Mouse (Mus musculus) hindbrain, embryonic 13.5 days (tissue): Measurements from ENCODE around the gene Icam4. TPM values are rescaled to one million over a fixed set of nuclear protein-coding genes. Genes with fewer than 3 reads are reported as not detected.

Experiments used
- ATAC-seq: fragments of 200-750 bp; cut with Nextera tagmentation; 2 replicates; pipeline ENCODE4 v1.8.0; 2017; ENCODE audit warnings: moderate TSS enrichment; ENCODE audit not compliant: low FRiP score
- H3K27ac ChIP-seq: fragments of 300-500 bp; sonication (generic); 2 replicates; pipeline ENCODE4 v1.5.1; 2015; ENCODE audit warnings: inconsistent platforms, mild to moderate bottlenecking, moderate library complexity
- H3K27me3 ChIP-seq: fragments of 300-500 bp; sonication (generic); 2 replicates; pipeline ENCODE4 v1.6.1; 2015; ENCODE audit warnings: mild to moderate bottlenecking, inconsistent platforms
- H3K36me3 ChIP-seq: fragments of 300-500 bp; sonication (generic); 2 replicates; pipeline ENCODE4 v1.6.1; 2015; ENCODE audit warnings: mild to moderate bottlenecking, inconsistent platforms
- H3K4me1 ChIP-seq: fragments of 300-500 bp; sonication (generic); replicated peaks from 2 replicates; pipeline ENCODE4 v1.6.1; 2015; ENCODE audit warnings: inconsistent platforms
- H3K4me2 ChIP-seq: fragments of 300-500 bp; sonication (generic); 2 replicates; pipeline ENCODE4 v1.6.1; 2015; ENCODE audit warnings: inconsistent platforms, mild to moderate bottlenecking, moderate library complexity
- H3K4me3 ChIP-seq: fragments of 300-500 bp; sonication (generic); 2 replicates; pipeline ENCODE4 v1.5.1; 2015; ENCODE audit warnings: mild to moderate bottlenecking, inconsistent platforms
- H3K9ac ChIP-seq: fragments of 300-500 bp; sonication (generic); 2 replicates; pipeline ENCODE4 v1.6.1; 2015; ENCODE audit warnings: mild to moderate bottlenecking, inconsistent platforms
- H3K9me3 ChIP-seq: fragments of 300-500 bp; sonication (generic); 2 replicates; pipeline ENCODE4 v1.6.1; 2016; ENCODE audit warnings: inconsistent platforms
- WGBS: fragments of 180-500 bp; shearing (Covaris S2); methylation state at CpG from one replicate; pipeline ENCODE4 v1.1.7; 2015; 5-methylcytosine and 5-hydroxymethylcytosine counted together
- polyA plus RNA-seq: library from polyadenylated mRNA; unstranded; fragments of >200 nt; fragmentation: Nextera tagmentation; extraction: Ambion mirVana; gene quantifications from 2 replicates; pipeline ENCODE4 v1.2.1, GENCODE M21; 2015

Gene Icam4
- polyA plus RNA-seq, 1 experiment from 2014 or later: 0.21 TPM

DNA sequence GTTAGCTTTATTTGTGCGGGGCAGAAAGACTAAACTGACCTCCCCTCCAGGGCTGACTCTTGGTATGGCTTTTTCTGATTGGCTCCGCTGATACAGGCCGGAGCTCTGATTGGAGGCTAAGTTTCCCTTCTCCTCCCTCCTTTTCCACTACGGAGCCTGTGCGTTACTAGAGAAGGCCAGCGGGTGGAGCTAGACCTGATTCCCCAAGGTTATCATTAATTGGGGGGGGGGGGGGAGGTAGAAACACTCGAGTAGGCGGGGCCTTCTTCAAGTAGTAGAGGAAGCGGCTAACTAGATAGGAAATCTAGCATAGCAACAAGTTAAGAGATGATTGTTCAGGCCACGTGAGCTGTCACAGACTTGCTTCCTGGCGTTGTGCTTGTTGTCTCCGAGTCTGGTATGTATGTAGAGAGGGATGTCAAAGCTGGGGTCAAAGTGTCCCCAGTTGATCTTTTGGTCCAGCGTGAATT lies 1.6 kb downstream of the Icam4 start:
- Histone ChIP-seq H3K27ac (no peak overlapping the region), H3K9me3 (no peaks in the 10 kb centered on the region), H3K4me2 (peak overlapping the region; percentile 94), H3K36me3 (no peaks in the 10 kb centered on the region), H3K4me1 (peaks cover 60% of the 10 kb centered on the region), H3K27me3 (peaks cover 99% of the 10 kb centered on the region), H3K9ac (peak overlapping the region; percentile 75; the same call in 1 of the 2 replicates), H3K4me3 (peak overlapping the region; percentile 53)
- ATAC-seq: 0 out of 2 replicates have a peak, but pooled peaks have one; percentile 41
- under 1% methylated on average over 13 of the region's 13 CpGs for WGBS

- peak; percentile 70 for ATAC-seq
- Histone ChIP-seq H3K9me3 (no peaks in the 10 kb centered on the region), H3K9ac (peak overlapping the region; percentile 75), H3K27ac (no peak overlapping the region), H3K4me2 (peak overlapping the region; percentile 94), H3K36me3 (no peaks in the 10 kb centered on the region), H3K27me3 (peaks cover 99% of the 10 kb centered on the region), H3K4me3 (peak overlapping the region; percentile 53), H3K4me1 (peaks cover 66% of the 10 kb centered on the region)
- WGBS: under 1% methylated on average over 36 of the region's 36 CpGs
These were observed 2.2 kb downstream of the Icam4 start for GRCm38 (mm10) chr9:21031251-21031895.

DNA sequence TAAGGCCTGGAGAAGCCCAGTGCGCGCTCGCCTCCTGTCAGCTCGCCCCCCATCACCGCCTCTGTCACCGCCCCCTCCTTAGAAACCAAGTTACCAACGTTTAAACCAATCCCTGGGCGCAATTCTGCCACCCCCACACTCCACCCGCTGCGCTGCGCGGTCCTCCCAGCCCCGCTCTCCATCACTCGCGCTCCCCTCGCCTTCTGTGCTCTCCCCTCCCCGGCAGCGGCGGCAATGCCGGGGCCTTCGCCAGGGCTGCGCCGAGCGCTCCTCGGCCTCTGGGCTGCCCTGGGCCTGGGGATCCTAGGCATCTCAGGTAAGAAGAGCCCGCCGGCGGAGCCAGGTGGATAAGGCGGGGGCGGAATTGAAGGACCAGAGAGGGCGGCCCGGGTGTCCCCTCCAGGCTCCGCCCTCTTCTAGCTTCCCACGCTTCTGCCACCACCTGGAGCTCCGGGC lies 2.8 kb downstream of the Icam4 start, which contains the start of gene Icam5:
Gene Icam5 (plus strand): TSS at position 178 of the 456 bp plus-strand sequence.
- Histone ChIP-seq H3K27ac (no peak within 1 kb of the TSS), H3K4me3 (peak within 1 kb of the TSS; percentile 53), H3K4me2 (peak within 1 kb of the TSS; percentile 94), H3K36me3 (no peaks in the 10 kb centered on the region), H3K9me3 (no peaks in the 10 kb centered on the region), H3K4me1 (peaks cover 71% of the 10 kb centered on the region), H3K27me3 (peaks cover 99% of the 10 kb centered on the region), H3K9ac (peak within 1 kb of the TSS; percentile 75)
- ATAC-seq: peak; percentile 32
- under 1% methylated on average over 35 of the region's 35 CpGs for WGBS

- no peak overlapping the region for H3K27ac ChIP-seq
- H3K9me3 ChIP-seq: no peaks in the 10 kb centered on the region
- peaks cover 75% of the 10 kb centered on the region for H3K4me1 ChIP-seq
- no peak for ATAC-seq
- peaks cover 99% of the 10 kb centered on the region for H3K27me3 ChIP-seq
- peak overlapping the region; percentile 53 for H3K4me3 ChIP-seq
- 5% methylated on average over 7 of the region's 7 CpGs for WGBS
- H3K4me2 ChIP-seq: peak overlapping the region; percentile 94
- H3K36me3 ChIP-seq: no peaks in the 10 kb centered on the region
- H3K9ac ChIP-seq: peak overlapping the region; percentile 75
These were observed 3.3 kb downstream of the Icam4 start for GRCm38 (mm10) chr9:21032491-21032890.

- no peaks in the 10 kb centered on the region for H3K36me3 ChIP-seq
- H3K9me3 ChIP-seq: no peaks in the 10 kb centered on the region
- WGBS: 1% methylated on average over 34 of the region's 34 CpGs
- peak overlapping the region; percentile 53 for H3K4me3 ChIP-seq
- peak overlapping the region; percentile 94 for H3K4me2 ChIP-seq
- peaks cover 99% of the 10 kb centered on the region for H3K27me3 ChIP-seq
- ATAC-seq: no peak
- no peak overlapping the region for H3K27ac ChIP-seq
- H3K9ac ChIP-seq: 0 out of 2 replicates have a peak overlapping the region, but pooled peaks have one; percentile 35
- peaks cover 80% of the 10 kb centered on the region for H3K4me1 ChIP-seq
These were observed 4.0 kb downstream of the Icam4 start for GRCm38 (mm10) chr9:21033136-21033535.

GRCm38 (mm10) chr9:21034481-21035085 lies 5.4 kb downstream of the Icam4 start:
- H3K4me3 ChIP-seq: no peak overlapping the region

GRCm38 (mm10) chr9:21035586-21035985 lies 6.4 kb downstream of the Icam4 start:
- H3K4me3 ChIP-seq: peak overlapping the region; percentile 15
- peaks cover 99% of the 10 kb centered on the region for H3K27me3 ChIP-seq
- no peaks in the 10 kb centered on the region for H3K9me3 ChIP-seq
- 12% methylated on average over 9 of the region's 9 CpGs for WGBS
- peak overlapping the region; percentile 17 for H3K4me2 ChIP-seq
- H3K27ac ChIP-seq: no peak overlapping the region
- H3K4me1 ChIP-seq: peaks cover 71% of the 10 kb centered on the region
- ATAC-seq: no peak
- 0 out of 2 replicates have a peak overlapping the region, but pooled peaks have one; percentile 19 for H3K9ac ChIP-seq
- no peaks in the 10 kb centered on the region for H3K36me3 ChIP-seq

More at GRCm38 (mm10) chr9:21034481-21035085, 5.4 kb downstream of the Icam4 start:
- no peak for ATAC-seq
- Histone ChIP-seq H3K27me3 (peaks cover 99% of the 10 kb centered on the region), H3K9ac (0 out of 2 replicates have a peak overlapping the region, but pooled peaks have one; percentile 19), H3K9me3 (no peaks in the 10 kb centered on the region), H3K36me3 (no peaks in the 10 kb centered on the region), H3K4me1 (peaks cover 81% of the 10 kb centered on the region), H3K4me2 (no peak overlapping the region), H3K27ac (no peak overlapping the region)
- 5% methylated on average over 17 of the region's 17 CpGs for WGBS

GRCm38 (mm10) chr9:21036161-21036560 lies 7.0 kb downstream of the Icam4 start:
- H3K36me3 ChIP-seq: no peaks in the 10 kb centered on the region
- peak overlapping the region; percentile 49 for H3K4me3 ChIP-seq
- H3K4me1 ChIP-seq: peaks cover 66% of the 10 kb centered on the region
- H3K4me2 ChIP-seq: peak overlapping the region; percentile 67
- H3K9me3 ChIP-seq: no peaks in the 10 kb centered on the region
- no peak for ATAC-seq
- peaks cover 98% of the 10 kb centered on the region for H3K27me3 ChIP-seq
- H3K27ac ChIP-seq: no peak overlapping the region
- 8% methylated on average over 20 of the region's 20 CpGs for WGBS
- H3K9ac ChIP-seq: no peak overlapping the region

DNA sequence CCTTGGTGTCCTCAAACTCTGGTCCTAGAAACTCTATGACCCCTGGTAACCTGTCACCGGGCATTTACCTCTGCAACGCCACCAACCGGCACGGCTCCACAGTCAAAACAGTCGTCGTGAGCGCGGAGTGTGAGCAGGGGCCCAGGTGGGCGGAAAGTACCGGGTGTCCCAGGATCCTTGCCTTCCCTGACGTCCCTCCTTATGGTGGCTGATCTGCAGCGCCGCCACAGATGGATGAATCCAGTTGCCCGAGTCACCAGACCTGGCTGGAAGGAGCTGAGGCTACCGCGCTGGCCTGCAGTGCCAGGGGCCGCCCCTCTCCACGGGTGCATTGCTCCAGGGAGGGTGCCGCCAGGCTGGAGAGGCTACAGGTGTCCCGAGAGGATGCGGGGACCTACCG lies 7.5 kb downstream of the Icam4 start:
- no peaks in the 10 kb centered on the region for H3K9me3 ChIP-seq
- WGBS: under 1% methylated on average over 22 of the region's 22 CpGs
- no peak overlapping the region for H3K27ac ChIP-seq
- H3K4me2 ChIP-seq: peak overlapping the region; percentile 67
- ATAC-seq: no peak
- H3K9ac ChIP-seq: peak overlapping the region; percentile 75; the same call in 1 of the 2 replicates
- peaks cover 61% of the 10 kb centered on the region for H3K4me1 ChIP-seq
- H3K27me3 ChIP-seq: peaks cover 93% of the 10 kb centered on the region
- no peaks in the 10 kb centered on the region for H3K36me3 ChIP-seq
- peak overlapping the region; percentile 49 for H3K4me3 ChIP-seq

DNA sequence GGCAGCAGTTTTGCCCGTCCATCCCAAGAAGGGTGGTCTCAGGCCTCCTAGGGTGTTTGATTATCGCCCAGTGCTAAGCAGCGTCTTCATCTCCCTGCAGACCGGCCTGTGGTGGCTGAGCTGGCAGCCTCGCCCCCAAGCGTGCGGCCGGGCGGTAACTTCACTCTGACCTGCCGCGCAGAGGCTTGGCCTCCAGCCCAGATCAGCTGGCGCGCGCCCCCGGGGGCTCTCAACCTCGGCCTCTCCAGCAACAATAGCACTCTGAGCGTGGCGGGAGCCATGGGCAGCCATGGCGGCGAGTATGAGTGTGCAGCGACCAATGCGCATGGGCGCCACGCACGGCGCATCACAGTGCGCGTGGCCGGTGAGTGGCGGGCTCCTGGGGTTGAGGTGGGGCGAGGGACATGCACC lies 8.3 kb downstream of the Icam4 start:
- Histone ChIP-seq H3K4me1 (peaks cover 53% of the 10 kb centered on the region), H3K9me3 (no peaks in the 10 kb centered on the region), H3K4me3 (peak overlapping the region; percentile 49), H3K9ac (peak overlapping the region; percentile 75), H3K27me3 (peaks cover 85% of the 10 kb centered on the region), H3K27ac (peak overlapping the region; percentile 35; the same call in 1 of the 2 replicates), H3K4me2 (peak overlapping the region; percentile 67), H3K36me3 (no peaks in the 10 kb centered on the region)
- peak; percentile 73 for ATAC-seq
- WGBS: 2% methylated on average over 31 of the region's 31 CpGs

- Histone ChIP-seq H3K9me3 (no peaks in the 10 kb centered on the region), H3K27ac (no peak overlapping the region), H3K4me3 (no peak overlapping the region), H3K4me1 (peaks cover 38% of the 10 kb centered on the region), H3K36me3 (no peaks in the 10 kb centered on the region), H3K4me2 (no peak overlapping the region), H3K27me3 (peaks cover 66% of the 10 kb centered on the region), H3K9ac (no peak overlapping the region)
- ATAC-seq: no peak
- WGBS: 78% methylated on average over 3 of the region's 3 CpGs
These were observed 10.6 kb downstream of the Icam4 start for GRCm38 (mm10) chr9:21039779-21040178.

- ATAC-seq: no peak
- H3K4me1 ChIP-seq: peaks cover 25% of the 10 kb centered on the region
- H3K36me3 ChIP-seq: no peaks in the 10 kb centered on the region
- 49% methylated on average over 4 of the region's 4 CpGs for WGBS
- no peak overlapping the region for H3K4me2 ChIP-seq
- no peak overlapping the region for H3K27ac ChIP-seq
- H3K27me3 ChIP-seq: peaks cover 52% of the 10 kb centered on the region
- no peaks in the 10 kb centered on the region for H3K9me3 ChIP-seq
- no peak overlapping the region for H3K9ac ChIP-seq
- no peak overlapping the region for H3K4me3 ChIP-seq
These were observed 12.1 kb downstream of the Icam4 start for GRCm38 (mm10) chr9:21041308-21041707.
